Mouse (Mus musculus) limb, embryonic 14.5 days (tissue): ENCODE measurements at regions not wholly inside any gene's neighbourhood (a gene's known extent, or its start where the extent isn't known, plus 50 kb on each side); places are given as distances from the start of the nearest gene placed in this dataset.
A peak's percentile ranks its signal among the peaks of the same experiment; 100 is the strongest.

ENCODE experiments used
- ATAC-seq: fragments of 200-750 bp; cut with Nextera tagmentation; 2 replicates; pipeline ENCODE4 v1.8.0; 2017; ENCODE audit warnings: low read depth, moderate number of reproducible peaks, moderate TSS enrichment; ENCODE audit not compliant: low FRiP score
- DNase-seq: peaks from one replicate; pipeline ENCODE4 v3.0.0-alpha.2; 2015; ENCODE audit warnings: low spot score
- H3K27ac ChIP-seq: fragments of 300-500 bp; sonication (generic); replicated peaks from 2 replicates; pipeline ENCODE4 v1.5.1; 2014; ENCODE audit warnings: low read depth, mild to moderate bottlenecking, low read length, moderate library complexity, mixed read lengths
- H3K27me3 ChIP-seq: fragments of 300-500 bp; sonication (generic); 2 replicates; pipeline ENCODE4 v1.6.1; 2014; ENCODE audit warnings: low read length, mixed read lengths; ENCODE audit not compliant: control insufficient read depth, insufficient read depth
- H3K36me3 ChIP-seq: fragments of 300-500 bp; sonication (generic); 2 replicates; pipeline ENCODE4 v1.6.1; 2014; ENCODE audit warnings: mild to moderate bottlenecking, low read length, moderate library complexity, mixed read lengths; ENCODE audit not compliant: control insufficient read depth, insufficient read depth
- H3K4me1 ChIP-seq: fragments of 300-500 bp; sonication (generic); 2 replicates; pipeline ENCODE4 v1.6.1; 2014; ENCODE audit warnings: antibody characterized with exemption, low read length, mixed read lengths; ENCODE audit not compliant: control insufficient read depth, insufficient read depth
- H3K4me2 ChIP-seq: fragments of 300-500 bp; sonication (generic); replicated peaks from 2 replicates; pipeline ENCODE4 v1.6.1; 2014; ENCODE audit warnings: low read depth, mild to moderate bottlenecking, low read length, moderate library complexity; ENCODE audit not compliant: severe bottlenecking
- H3K4me3 ChIP-seq: fragments of 300-500 bp; sonication (generic); replicated peaks from 2 replicates; pipeline ENCODE4 v1.5.1; 2014; ENCODE audit warnings: low read length
- H3K9ac ChIP-seq: fragments of 300-500 bp; sonication (generic); 2 replicates; pipeline ENCODE4 v1.6.1; 2014; ENCODE audit warnings: mild to moderate bottlenecking, low read depth, low read length, moderate library complexity; ENCODE audit not compliant: severe bottlenecking
- H3K9me3 ChIP-seq: fragments of 300-500 bp; sonication (generic); 2 replicates; pipeline ENCODE4 v1.6.1; 2016; ENCODE audit warnings: low read length; ENCODE audit not compliant: control insufficient read depth
- POLR2A ChIP-seq: fragments of 200-500 bp; IDR thresholded peaks from 2 replicates; pipeline ENCODE4 v1.8.0; 2012; ENCODE audit warnings: inconsistent platforms, mild to moderate bottlenecking, moderate library complexity, borderline replicate concordance; ENCODE audit not compliant: insufficient read depth, insufficient read length; ENCODE audit errors: extremely low read depth
- WGBS: fragments of 180-500 bp; shearing (Covaris S2); extraction: QIAGEN DNeasy Blood & Tissue Kit; methylation state at CpG from one replicate; pipeline ENCODE4 v1.1.7; 2014; 5-methylcytosine and 5-hydroxymethylcytosine counted together

DNA sequence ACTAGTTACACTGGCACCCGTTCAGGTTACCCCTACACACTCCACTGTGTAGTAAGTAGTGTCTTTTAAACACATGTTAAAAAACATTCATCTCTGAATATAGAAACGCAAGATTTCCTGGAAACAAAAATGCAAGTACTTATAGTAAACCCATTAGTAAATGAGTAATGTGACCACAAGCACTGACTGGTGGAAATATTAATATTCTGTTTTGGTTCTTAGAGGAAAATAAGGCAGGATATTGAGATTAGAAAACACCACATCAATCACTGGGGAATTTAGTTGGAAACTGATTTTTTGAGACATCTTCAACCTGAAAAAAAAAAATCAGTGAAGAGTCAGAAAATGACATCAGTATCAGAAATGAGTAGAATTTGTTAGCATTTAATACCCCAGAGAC is 514.7 kb upstream of the Ptger4 start:
- Histone ChIP-seq H3K9me3 (no peaks in the 10 kb centered on the region), H3K4me2 (no peak overlapping the region), H3K36me3 (no peaks in the 10 kb centered on the region), H3K27me3 (no peaks in the 10 kb centered on the region), H3K27ac (no peak overlapping the region), H3K9ac (no peak overlapping the region), H3K4me3 (no peak overlapping the region), H3K4me1 (no peaks in the 10 kb centered on the region)
- TF ChIP-seq POLR2A = no peak
- ATAC-seq (no peak), DNase-seq (no peak)
- WGBS = 86% methylated on average over 2 of the region's 2 CpGs

GRCm38 (mm10) chr15:5762216-5762615 is 518.2 kb upstream of the Ptger4 start:
- Histone ChIP-seq H3K4me1 (no peaks in the 10 kb centered on the region), H3K4me3 (no peak overlapping the region), H3K36me3 (no peaks in the 10 kb centered on the region), H3K9ac (no peak overlapping the region), H3K27me3 (no peaks in the 10 kb centered on the region), H3K4me2 (no peak overlapping the region), H3K9me3 (no peaks in the 10 kb centered on the region), H3K27ac (no peak overlapping the region)
- ATAC-seq (no peak), DNase-seq (no peak)
- 64% methylated on average over 4 of the region's 4 CpGs for WGBS
- no peak for TF ChIP-seq POLR2A

GRCm38 (mm10) chr15:5777074-5777473 is 522.5 kb upstream of the Dab2 start:
- DNase-seq (no peak), ATAC-seq (no peak)
- Histone ChIP-seq H3K4me1 (no peaks in the 10 kb centered on the region), H3K27me3 (no peaks in the 10 kb centered on the region), H3K27ac (no peak overlapping the region), H3K4me3 (no peak overlapping the region), H3K36me3 (no peaks in the 10 kb centered on the region), H3K9me3 (no peaks in the 10 kb centered on the region), H3K9ac (no peak overlapping the region), H3K4me2 (no peak overlapping the region)
- WGBS = 78% methylated on average over 4 of the region's 4 CpGs
- no peak for TF ChIP-seq POLR2A

GRCm38 (mm10) chr15:5799917-5800316 is 499.7 kb upstream of the Dab2 start:
- WGBS = 91% methylated on average over 3 of the region's 3 CpGs
- Histone ChIP-seq H3K4me1 (no peaks in the 10 kb centered on the region), H3K9ac (no peak overlapping the region), H3K9me3 (no peaks in the 10 kb centered on the region), H3K27me3 (no peaks in the 10 kb centered on the region), H3K27ac (no peak overlapping the region), H3K4me3 (no peak overlapping the region), H3K4me2 (no peak overlapping the region), H3K36me3 (no peaks in the 10 kb centered on the region)
- TF ChIP-seq POLR2A = no peak
- no peak for DNase-seq
- ATAC-seq = no peak

DNA sequence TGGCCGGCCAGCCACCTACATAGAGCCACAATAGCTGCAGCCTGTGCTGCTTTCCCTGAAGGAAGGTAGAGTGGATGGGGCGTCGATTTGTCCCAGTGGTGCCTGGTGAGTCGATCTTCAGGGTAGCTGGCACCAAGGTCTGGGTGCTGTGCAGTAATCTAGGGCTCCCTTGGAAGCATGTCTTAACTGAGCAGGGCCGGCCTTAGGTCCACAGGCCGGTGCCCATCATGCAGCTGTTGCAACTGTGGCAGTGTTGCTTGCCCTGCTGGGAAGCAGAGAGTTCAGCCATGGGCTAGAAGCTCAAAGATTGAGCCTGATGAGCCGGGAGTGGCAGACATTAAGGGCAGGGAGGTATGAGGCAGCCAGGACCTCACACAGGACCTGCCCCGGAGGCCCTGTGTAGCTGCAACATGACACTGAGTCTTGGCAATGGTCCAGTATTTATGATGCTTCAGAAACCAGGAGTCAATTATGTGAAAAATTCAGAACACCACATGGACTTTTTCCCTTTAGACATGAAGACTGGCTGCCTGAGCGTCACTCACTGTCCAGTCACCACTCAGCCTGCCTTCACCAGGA is 488.3 kb upstream of the Dab2 start:
- DNase-seq (peak; percentile 41), ATAC-seq (peak; percentile 71)
- 61% methylated on average over 9 of the region's 9 CpGs for WGBS
- Histone ChIP-seq H3K9ac (no peak overlapping the region; the same call in 1 of the 2 replicates), H3K4me2 (no peak overlapping the region), H3K9me3 (no peaks in the 10 kb centered on the region), H3K36me3 (no peaks in the 10 kb centered on the region), H3K4me3 (no peak overlapping the region), H3K4me1 (peaks cover 9% of the 10 kb centered on the region), H3K27ac (no peak overlapping the region), H3K27me3 (no peaks in the 10 kb centered on the region)
- TF ChIP-seq POLR2A = no peak

DNA sequence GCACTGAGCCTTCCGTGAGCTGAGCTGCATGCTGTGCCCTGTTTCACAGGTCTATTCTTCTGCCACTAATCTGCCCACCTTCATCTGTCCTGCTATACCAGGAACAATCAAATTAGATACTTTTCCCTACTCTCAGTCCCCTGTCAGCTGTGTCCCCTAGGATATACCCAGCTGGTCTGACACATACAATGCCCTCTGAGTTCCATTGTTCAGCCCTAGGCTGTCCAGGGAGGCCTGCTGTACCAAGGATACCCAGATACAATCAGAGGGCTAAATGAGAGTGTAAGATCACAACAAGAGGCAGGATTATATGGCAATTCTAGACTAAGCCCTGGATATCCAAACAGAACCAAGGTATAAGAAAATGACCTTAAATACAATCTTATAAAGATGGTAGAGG is 487.6 kb upstream of the Dab2 start:
- no peaks in the 10 kb centered on the region for H3K27me3 ChIP-seq
- peaks cover 9% of the 10 kb centered on the region for H3K4me1 ChIP-seq
- WGBS = 94% methylated on average over 1 of the region's 1 CpGs
- H3K36me3 ChIP-seq = no peaks in the 10 kb centered on the region
- no peak overlapping the region for H3K27ac ChIP-seq
- TF ChIP-seq POLR2A = no peak
- DNase-seq (no peak), ATAC-seq (no peak)
- no peaks in the 10 kb centered on the region for H3K9me3 ChIP-seq
- H3K9ac ChIP-seq = no peak overlapping the region
- H3K4me2 ChIP-seq = no peak overlapping the region
- H3K4me3 ChIP-seq = no peak overlapping the region
